Mouse (Mus musculus) bone marrow macrophage, adult 2 months (primary cell): ENCODE data around the gene Neurl1a.

ENCODE experiments used
- CTCF ChIP-seq: IDR thresholded peaks from 2 replicates; pipeline ENCODE4 v1.5.1; 2012; ENCODE audit warnings: low read depth, mild to moderate bottlenecking, low read length, moderate library complexity
- POLR2A ChIP-seq: IDR thresholded peaks from 2 replicates; pipeline ENCODE4 v1.6.1; 2012; ENCODE audit warnings: mild to moderate bottlenecking, low read depth, low read length, borderline replicate concordance

- TF ChIP-seq CTCF (no peak), POLR2A (no peak)
Observed at GRCm38 (mm10) chr19:47279372-47279771, 100.8 kb downstream of the Neurl1a start.
